Comparison of ENCODE assay signal across 26 mouse cellular contexts in genomic region chr13:58280528-58280927, GRCm38 (mm10).
"Had no signal": no experiment of that assay in that cellular context is flagged by ENCODE, and none has a peak within 500 bp of the region (broad histone marks: within the 10 kb centered on the region; RNA-seq: fewer than 3 reads in every experiment).

No protein-coding gene starts in this region.

- H3K4me2 ChIP-seq: embryonic facial prominence, embryonic 12.5 days; embryonic facial prominence, embryonic 13.5 days; embryonic facial prominence, embryonic 15.5 days; forebrain, embryonic 12.5 days; forebrain, embryonic 13.5 days; forebrain, embryonic 15.5 days had no signal

- H3K9ac ChIP-seq: embryonic facial prominence, embryonic 12.5 days; embryonic facial prominence, embryonic 13.5 days; embryonic facial prominence, embryonic 15.5 days; forebrain, embryonic 12.5 days; forebrain, embryonic 13.5 days; forebrain, embryonic 15.5 days; forebrain, postnatal 0 days had no signal

- H3K27ac ChIP-seq: embryonic facial prominence, embryonic 10.5 days; embryonic facial prominence, embryonic 12.5 days; embryonic facial prominence, embryonic 13.5 days; embryonic facial prominence, embryonic 15.5 days; forebrain, embryonic 10.5 days; forebrain, embryonic 12.5 days; forebrain, embryonic 13.5 days; forebrain, embryonic 15.5 days; gastrocnemius, adult 2 months; heart, adult 2 months had no signal

- DNase-seq: cerebellum, adult 9-10 months; cerebellum, adult 9-11 months; cerebellum, postnatal 10 days; cerebellum, postnatal 14 days; cerebellum, postnatal 25 days; cerebellum, postnatal 36 days; embryo, embryonic 11 days; forebrain, postnatal 0 days; gastrocnemius, adult 2 months; gastrocnemius, postnatal 10 days; gastrocnemius, postnatal 14 days; gastrocnemius, postnatal 25 days; gastrocnemius, postnatal 36 days; heart, adult 11 months; heart, adult 18-20 months; heart, adult 2 months had no signal

- H3K36me3 ChIP-seq: embryonic facial prominence, embryonic 10.5 days; embryonic facial prominence, embryonic 12.5 days; embryonic facial prominence, embryonic 13.5 days; embryonic facial prominence, embryonic 15.5 days; forebrain, embryonic 10.5 days; forebrain, embryonic 12.5 days; forebrain, embryonic 15.5 days had no signal

- H3K27me3 ChIP-seq: embryonic facial prominence, embryonic 12.5 days; embryonic facial prominence, embryonic 15.5 days; forebrain, embryonic 12.5 days; forebrain, embryonic 13.5 days; forebrain, embryonic 15.5 days had no signal

- H3K4me1 ChIP-seq: embryonic facial prominence, embryonic 12.5 days; embryonic facial prominence, embryonic 13.5 days; embryonic facial prominence, embryonic 15.5 days had no signal

- ATAC-seq: forebrain, embryonic 13.5 days; forebrain, embryonic 15.5 days; forebrain, embryonic 16.5 days; forebrain, postnatal 0 days had no signal

- H3K4me3 ChIP-seq: embryonic facial prominence, embryonic 10.5 days; embryonic facial prominence, embryonic 12.5 days; embryonic facial prominence, embryonic 13.5 days; embryonic facial prominence, embryonic 15.5 days; erythroblast, embryonic 14.5 days; forebrain, embryonic 10.5 days; forebrain, embryonic 12.5 days; forebrain, embryonic 13.5 days; forebrain, embryonic 15.5 days; gastrocnemius, adult 2 months; heart, adult 2 months had no signal

- H3K9me3 ChIP-seq: embryonic facial prominence, embryonic 10.5 days; embryonic facial prominence, embryonic 12.5 days; embryonic facial prominence, embryonic 13.5 days; embryonic facial prominence, embryonic 15.5 days; forebrain, embryonic 10.5 days; forebrain, embryonic 12.5 days; forebrain, embryonic 13.5 days; forebrain, embryonic 15.5 days had no signal
